9 mouse cellular contexts compared by ENCODE assay signal in genomic region chrY:808991-809661, GRCm38 (mm10). TPM values are rescaled to one million over a fixed set of nuclear protein-coding genes. Genes with fewer than 3 reads are reported as not detected.
A peak's percentile ranks its signal among the peaks of the same experiment; 100 is the strongest.
DNase-seq lines count a peak whose midpoint lies in the region; ATAC-seq and TF ChIP-seq lines count a peak whose summit lies in the region.
"Had no signal": no experiment of that assay in that cellular context is flagged by ENCODE, and none has a peak within 500 bp of the region (broad histone marks: within the 10 kb centered on the region; RNA-seq: fewer than 3 reads in every experiment).

No protein-coding gene starts in this region.

- H3K9me3 ChIP-seq in E14TG2a.4 (ENCODE audit: low read length): no peaks in the 10 kb centered on the region
- H3K9me3 ChIP-seq in midbrain, embryonic 16.5 days (replicated peaks; ENCODE audit: control insufficient read depth, low read length, poor library complexity, severe bottlenecking): no peaks in the 10 kb centered on the region

- no peak overlapping the region for H3K27ac ChIP-seq in bone marrow macrophage, adult 2 months (ENCODE audit: insufficient read depth, low read depth, low read length)
- H3K27ac ChIP-seq in midbrain, embryonic 16.5 days (ENCODE audit: low read length): no peak overlapping the region

- no peak overlapping the region for H3K9ac ChIP-seq in midbrain, embryonic 16.5 days (ENCODE audit: low read depth, low read length)

- no peaks in the 10 kb centered on the region for H3K27me3 ChIP-seq in E14TG2a.4 (ENCODE audit: insufficient read depth, low read length)
- H3K27me3 ChIP-seq in midbrain, embryonic 16.5 days (ENCODE audit: control insufficient read depth, insufficient read depth, low read depth, low read length): no peaks in the 10 kb centered on the region

- no peaks in the 10 kb centered on the region for H3K36me3 ChIP-seq in E14TG2a.4 (ENCODE audit: insufficient read depth, low read length)
- H3K36me3 ChIP-seq in midbrain, embryonic 16.5 days (ENCODE audit: control insufficient read depth, insufficient read depth, low read length): no peaks in the 10 kb centered on the region

- TF ChIP-seq POLR2A in bone marrow macrophage, adult 2 months (IDR thresholded peaks at IDR 0.05; ENCODE audit: borderline replicate concordance, low read depth, low read length): no peak

- no peak for TF ChIP-seq CTCF in E14TG2a.4 (conservative IDR thresholded peaks at IDR 0.05; ENCODE audit: low read length)
- no peak for TF ChIP-seq CTCF in bone marrow macrophage, adult 2 months (IDR thresholded peaks at IDR 0.05; ENCODE audit: low read depth, low read length)

- peak overlapping the region; percentile 45 for H3K4me2 ChIP-seq in midbrain, embryonic 16.5 days (ENCODE audit: low read length)

- peak overlapping the region; percentile 41; the same call in 1 of the 2 replicates for H3K4me3 ChIP-seq in E14TG2a.4 (replicated peaks; ENCODE audit: low read length)
- H3K4me3 ChIP-seq in bone marrow macrophage, adult 2 months (ENCODE audit: insufficient read depth, low read length): peak overlapping the region; percentile 14; the same call in 1 of the 2 replicates
- peak overlapping the region; percentile 19 for H3K4me3 ChIP-seq in midbrain, embryonic 16.5 days (ENCODE audit: low read depth, low read length)

- H3K4me1 ChIP-seq in E14TG2a.4 (replicated peaks; ENCODE audit: low read depth, low read length): peaks cover 7% of the 10 kb centered on the region
- no peaks in the 10 kb centered on the region for H3K4me1 ChIP-seq in bone marrow macrophage, adult 2 months (ENCODE audit: control insufficient read depth, insufficient read depth, low read length)
- H3K4me1 ChIP-seq in midbrain, embryonic 16.5 days (ENCODE audit: control insufficient read depth, insufficient read depth, low read length): no peaks in the 10 kb centered on the region

- 0% methylated on average over 12 of the region's 15 CpGs for WGBS in midbrain, embryonic 16.5 days

- ATAC-seq in midbrain, embryonic 16.5 days: peak; percentile 76; the same call in 1 of the 2 replicates
- no peak for ATAC-seq in megakaryocyte-erythroid progenitor cell, adult 5-6 weeks (replicated peaks; ENCODE audit: low FRiP score, low TSS enrichment, poor library complexity, severe bottlenecking)
- no peak for ATAC-seq in cerebellum, adult (ENCODE audit: insufficient number of reproducible peaks, low FRiP score, low TSS enrichment)

- peak; percentile 55 for DNase-seq in forelimb bud, embryonic 11.5 days (ENCODE audit: low read depth, low spot score)
- DNase-seq in kidney, postnatal 10 days: peak; percentile 77
- no peak for DNase-seq in left cerebral cortex, adult 8-10 months (ENCODE audit: low spot score in 2 of 2)

RNA-seq across cellular contexts. Expression of gene Uba1y, which starts 9.3 kb away (rescaled TPM):
- polyA plus RNA-seq in bone marrow macrophage, adult 2 months (2012; ENCODE audit: insufficient read depth, insufficient read length, missing spikeins): not detected in 2 replicates
- 0.10 and 0.19 TPM in 2 replicates for polyA plus RNA-seq in midbrain, embryonic 16.5 days (2015; fragmentation: Nextera tagmentation; extraction: Ambion mirVana)
- total RNA-seq in megakaryocyte-erythroid progenitor cell, adult 5-6 weeks (2014; fragmentation: Nextera tagmentation): not detected in 2 replicates
- total RNA-seq in megakaryocyte-erythroid progenitor cell, adult 5-6 weeks (2017): not detected in 2 replicates
- total RNA-seq in left cerebral cortex, adult 8-10 months (2022): under 1 TPM in 1 of 4 experiments, not detected in 3; 0.11 TPM
- total RNA-seq: adrenal gland, postnatal 36 days had no signal

RNA-seq across cellular contexts. Expression of gene Zfy1, which starts 11.9 kb away (rescaled TPM):
- not detected in 2 replicates for polyA plus RNA-seq in bone marrow macrophage, adult 2 months (2012; ENCODE audit: insufficient read depth, insufficient read length, missing spikeins)
- not detected in 2 replicates for polyA plus RNA-seq in midbrain, embryonic 16.5 days (2015; fragmentation: Nextera tagmentation; extraction: Ambion mirVana)
- not detected in 2 replicates for total RNA-seq in megakaryocyte-erythroid progenitor cell, adult 5-6 weeks (2014; fragmentation: Nextera tagmentation)
- total RNA-seq in megakaryocyte-erythroid progenitor cell, adult 5-6 weeks (2017): not detected in 2 replicates
- not detected for total RNA-seq in left cerebral cortex, adult 8-10 months (2022)
- total RNA-seq: adrenal gland, postnatal 36 days had no signal

Comparison
In these comparisons a context has a peak if more than half of its experiments do, and no peak if none do; other contexts are left out.
1. DNase-seq: peak in forelimb bud, embryonic 11.5 days (single experiment) and kidney, postnatal 10 days (single experiment); none in left cerebral cortex, adult 8-10 months (0 of 2).
2. Peak in every context shown above with its lines, with median percentiles within 50 percentile points of each other: H3K4me3 ChIP-seq.